Mouse (Mus musculus) lung, embryonic 15.5 days (tissue): ENCODE data around the gene Pnp. TPM values are rescaled to one million over a fixed set of nuclear protein-coding genes. Genes with fewer than 3 reads are reported as not detected.
"Not testable (repeated sequence)": the region's sequence is repeated elsewhere in the genome, so short reads cannot be mapped to it uniquely, and the experiment has no call there.

ENCODE experiments used
- ATAC-seq: fragments of 200-750 bp; cut with Nextera tagmentation; 2 replicates; pipeline ENCODE4 v1.8.0; 2017; ENCODE audit warnings: moderate number of reproducible peaks, borderline replicate concordance; ENCODE audit not compliant: low FRiP score, low TSS enrichment; ENCODE audit errors: extremely low read depth
- H3K27ac ChIP-seq: fragments of 300-500 bp; sonication (generic); 2 replicates; pipeline ENCODE4 v1.5.1; 2015; ENCODE audit warnings: moderate library complexity, mild to moderate bottlenecking, inconsistent platforms
- H3K27me3 ChIP-seq: fragments of 300-500 bp; sonication (generic); 2 replicates; pipeline ENCODE4 v1.6.1; 2015; ENCODE audit warnings: inconsistent platforms
- H3K36me3 ChIP-seq: fragments of 300-500 bp; sonication (generic); 2 replicates; pipeline ENCODE4 v1.6.1; 2015; ENCODE audit warnings: inconsistent platforms
- H3K4me1 ChIP-seq: fragments of 300-500 bp; sonication (generic); 2 replicates; pipeline ENCODE4 v1.6.1; 2015; ENCODE audit warnings: inconsistent platforms
- H3K4me2 ChIP-seq: fragments of 300-500 bp; sonication (generic); 2 replicates; pipeline ENCODE4 v1.6.1; 2015; ENCODE audit warnings: inconsistent platforms, mild to moderate bottlenecking, moderate library complexity
- H3K4me3 ChIP-seq: fragments of 300-500 bp; sonication (generic); 2 replicates; pipeline ENCODE4 v1.5.1; 2015; ENCODE audit warnings: mild to moderate bottlenecking, inconsistent platforms
- H3K9ac ChIP-seq: fragments of 300-500 bp; sonication (generic); 2 replicates; pipeline ENCODE4 v1.6.1; 2015; ENCODE audit warnings: inconsistent platforms
- H3K9me3 ChIP-seq: fragments of 300-500 bp; sonication (generic); 2 replicates; pipeline ENCODE4 v1.6.1; 2016; ENCODE audit warnings: inconsistent platforms
- WGBS: fragments of 180-500 bp; shearing (Covaris S2); methylation state at CpG from one replicate; pipeline ENCODE4 v1.1.7; 2015; 5-methylcytosine and 5-hydroxymethylcytosine counted together
- polyA plus RNA-seq: library from polyadenylated mRNA; unstranded; fragments of >200 nt; fragmentation: Nextera tagmentation; extraction: Ambion mirVana; gene quantifications from 2 replicates; pipeline ENCODE4 v1.2.1, GENCODE M21; 2015

Gene Pnp
- polyA plus RNA-seq, 1 experiment from 2014 or later = 68.1 TPM

GRCm38 (mm10) chr14:50938119-50938908, 7.4 kb downstream of the Pnp start:
- no peak overlapping the region for H3K4me3 ChIP-seq
- H3K4me2 ChIP-seq = no peak overlapping the region
- no peaks in the 10 kb centered on the region for H3K9me3 ChIP-seq
- no peak overlapping the region for H3K27ac ChIP-seq
- no peak for ATAC-seq
- WGBS = 74% methylated on average over 3 of the region's 3 CpGs
- H3K27me3 ChIP-seq = peaks cover 7% of the 10 kb centered on the region; the same call in 1 of the 2 replicates
- H3K36me3 ChIP-seq = no peaks in the 10 kb centered on the region
- no peak overlapping the region for H3K9ac ChIP-seq
- no peaks in the 10 kb centered on the region for H3K4me1 ChIP-seq

- Histone ChIP-seq H3K27me3 (peaks cover 7% of the 10 kb centered on the region; the same call in 1 of the 2 replicates), H3K27ac (no peak overlapping the region), H3K9me3 (no peaks in the 10 kb centered on the region), H3K4me1 (no peaks in the 10 kb centered on the region), H3K36me3 (no peaks in the 10 kb centered on the region), H3K4me3 (no peak overlapping the region), H3K9ac (no peak overlapping the region), H3K4me2 (no peak overlapping the region)
- WGBS = 26% methylated on average over 2 of the region's 2 CpGs
- ATAC-seq = no peak
Observed at GRCm38 (mm10) chr14:50938940-50939339, 8.1 kb downstream of the Pnp start.

- peak within 1 kb of the TSS; percentile 48 for H3K9ac ChIP-seq
- H3K4me1 ChIP-seq = 0 out of 2 replicates have a peak, but pooled peaks cover 6% of the 10 kb centered on the region
- ATAC-seq = peak; percentile 99
- H3K4me3 ChIP-seq = peak within 1 kb of the TSS; percentile 57
- H3K4me2 ChIP-seq = peak within 1 kb of the TSS; percentile 63
- 0 out of 2 replicates have a peak, but pooled peaks cover 3% of the 10 kb centered on the region for H3K36me3 ChIP-seq
- H3K27me3 ChIP-seq = no peaks in the 10 kb centered on the region
- no peaks in the 10 kb centered on the region for H3K9me3 ChIP-seq
- peak within 1 kb of the TSS; percentile 97 for H3K27ac ChIP-seq
- 10% methylated on average over 31 of the region's 31 CpGs for WGBS
Observed at GRCm38 (mm10) chr14:50943932-50944667, 13.2 kb downstream of the Pnp start, which contains the start of gene Gm49342. TSS of gene Gm49342 (plus strand) at chr14:50944517.

GRCm38 (mm10) chr14:50944668-50945033, 13.8 kb downstream of the Pnp start:
- Histone ChIP-seq H3K9ac (peak overlapping the region; percentile 48), H3K4me2 (peak overlapping the region; percentile 63), H3K4me3 (peak overlapping the region; percentile 57), H3K27ac (peak overlapping the region; percentile 97)
- peak; percentile 95 for ATAC-seq
- not testable (repeated sequence) for H3K9me3 ChIP-seq, H3K36me3 ChIP-seq, H3K4me1 ChIP-seq, H3K27me3 ChIP-seq
- WGBS = under 1% methylated on average over 15 of the region's 15 CpGs

GRCm38 (mm10) chr14:50945081-50945480, 14.2 kb downstream of the Pnp start:
- Histone ChIP-seq H3K9ac (peak overlapping the region; percentile 48), H3K4me2 (peak overlapping the region; percentile 63), H3K4me3 (peak overlapping the region; percentile 57), H3K27ac (peak overlapping the region; percentile 97)
- not testable (repeated sequence) for H3K27me3 ChIP-seq, H3K4me1 ChIP-seq, H3K36me3 ChIP-seq, ATAC-seq, H3K9me3 ChIP-seq
- WGBS = 14% methylated on average over 6 of the region's 6 CpGs

- H3K36me3 ChIP-seq, H3K27ac ChIP-seq, H3K4me1 ChIP-seq, H3K9me3 ChIP-seq, H3K27me3 ChIP-seq, ATAC-seq: not testable (repeated sequence)
- H3K4me2 ChIP-seq = peak overlapping the region; percentile 63
- peak overlapping the region; percentile 48; the same call in 1 of the 2 replicates for H3K9ac ChIP-seq
- H3K4me3 ChIP-seq = peak overlapping the region; percentile 57
- 17% methylated on average over 3 of the region's 3 CpGs for WGBS
Observed at GRCm38 (mm10) chr14:50945526-50945925, 14.6 kb downstream of the Pnp start.

- Histone ChIP-seq H3K36me3 (peaks cover 13% of the 10 kb centered on the region), H3K27ac (no peak overlapping the region), H3K9ac (no peak overlapping the region), H3K4me1 (0 out of 2 replicates have a peak, but pooled peaks cover 3% of the 10 kb centered on the region), H3K9me3 (no peaks in the 10 kb centered on the region), H3K4me2 (no peak overlapping the region; the same call in 1 of the 2 replicates), H3K4me3 (no peak overlapping the region), H3K27me3 (no peaks in the 10 kb centered on the region)
- 81% methylated on average over 10 of the region's 10 CpGs for WGBS
- no peak for ATAC-seq
Observed at GRCm38 (mm10) chr14:50955487-50955886, 24.6 kb downstream of the Pnp start.

- peak within 1 kb of the TSS; percentile 20 for H3K4me3 ChIP-seq
- peak; percentile 81 for ATAC-seq
- not testable (repeated sequence) for H3K9me3 ChIP-seq, H3K4me1 ChIP-seq, H3K9ac ChIP-seq, H3K27ac ChIP-seq, H3K27me3 ChIP-seq
- peak within 1 kb of the TSS; percentile 51 for H3K4me2 ChIP-seq
- WGBS = 10% methylated on average over 19 of the region's 19 CpGs
- H3K36me3 ChIP-seq = peaks cover 11% of the 10 kb centered on the region
Observed at GRCm38 (mm10) chr14:50955942-50956508, 25.1 kb downstream of the Pnp start, which contains the start of gene Pnp2. TSS of gene Pnp2 (plus strand) at chr14:50955992.

- H3K27me3 ChIP-seq, H3K4me3 ChIP-seq, H3K36me3 ChIP-seq, H3K4me1 ChIP-seq, H3K9me3 ChIP-seq, ATAC-seq, H3K9ac ChIP-seq, H3K27ac ChIP-seq: not testable (repeated sequence)
- peak overlapping the region; percentile 51; the same call in 1 of the 2 replicates for H3K4me2 ChIP-seq
- 82% methylated on average over 6 of the region's 6 CpGs for WGBS
Observed at GRCm38 (mm10) chr14:50956724-50957123, 25.8 kb downstream of the Pnp start.

GRCm38 (mm10) chr14:50957146-50957545, 26.3 kb downstream of the Pnp start:
- H3K27ac ChIP-seq, H3K9me3 ChIP-seq, ATAC-seq, H3K36me3 ChIP-seq, H3K4me2 ChIP-seq, H3K27me3 ChIP-seq, H3K4me1 ChIP-seq, H3K4me3 ChIP-seq, H3K9ac ChIP-seq: not testable (repeated sequence)
- WGBS = 54% methylated on average over 3 of the region's 3 CpGs

- H3K27ac ChIP-seq, H3K9ac ChIP-seq, ATAC-seq, H3K4me2 ChIP-seq, H3K4me3 ChIP-seq, H3K27me3 ChIP-seq, H3K9me3 ChIP-seq, H3K4me1 ChIP-seq, H3K36me3 ChIP-seq: not testable (repeated sequence)
- WGBS = 89% methylated on average over 5 of the region's 5 CpGs
Observed at GRCm38 (mm10) chr14:50958289-50958995, 27.6 kb downstream of the Pnp start.
